Mouse (Mus musculus) liver, postnatal 0 days (tissue): ENCODE data around the gene Lats2. TPM values are rescaled to one million over a fixed set of nuclear protein-coding genes. Genes with fewer than 3 reads are reported as not detected.
A peak's percentile ranks its signal among the peaks of the same experiment; 100 is the strongest.

Source experiments
- ATAC-seq: fragments of 200-750 bp; cut with Nextera tagmentation; 2 replicates; pipeline ENCODE4 v1.8.0; 2017; ENCODE audit warnings: mild to moderate bottlenecking, moderate library complexity
- DNase-seq: peaks from one replicate; pipeline ENCODE4 v3.0.0-alpha.2; 2016
- H3K27ac ChIP-seq: fragments of 300-500 bp; sonication (generic); 2 replicates; pipeline ENCODE4 v1.5.1; 2014; ENCODE audit warnings: antibody characterized with exemption, moderate library complexity, mild to moderate bottlenecking, low read depth
- H3K27me3 ChIP-seq: fragments of 300-500 bp; sonication (generic); 2 replicates; pipeline ENCODE4 v1.6.1; 2014; ENCODE audit warnings: low read length, control low read depth, mixed read lengths; ENCODE audit not compliant: insufficient read depth
- H3K36me3 ChIP-seq: fragments of 300-500 bp; sonication (generic); replicated peaks from 2 replicates; pipeline ENCODE4 v1.6.1; 2014; ENCODE audit warnings: mild to moderate bottlenecking, control low read depth, low read length, moderate library complexity, mixed read lengths; ENCODE audit not compliant: insufficient read depth
- H3K4me1 ChIP-seq: fragments of 300-500 bp; sonication (generic); 2 replicates; pipeline ENCODE4 v1.6.1; 2014; ENCODE audit warnings: antibody characterized with exemption, mild to moderate bottlenecking, control low read depth; ENCODE audit not compliant: insufficient read depth
- H3K4me2 ChIP-seq: fragments of 300-500 bp; sonication (generic); 2 replicates; pipeline ENCODE4 v1.6.1; 2014; ENCODE audit warnings: low read depth, mild to moderate bottlenecking, low read length, moderate library complexity, mixed read lengths
- H3K4me3 ChIP-seq: fragments of 300-500 bp; sonication (generic); 2 replicates; pipeline ENCODE4 v1.5.1; 2014; ENCODE audit warnings: low read depth, low read length
- H3K9ac ChIP-seq: fragments of 300-500 bp; sonication (generic); replicated peaks from 2 replicates; pipeline ENCODE4 v1.6.1; 2014; ENCODE audit warnings: mild to moderate bottlenecking, moderate library complexity
- H3K9me3 ChIP-seq: fragments of 300-500 bp; sonication (generic); 2 replicates; pipeline ENCODE4 v1.6.1; 2016; ENCODE audit warnings: mild to moderate bottlenecking, control low read depth, low read length, mixed read lengths
- CTCF ChIP-seq: sonication (generic); IDR thresholded peaks from 2 replicates; pipeline ENCODE4 v1.5.1; 2016; ENCODE audit warnings: antibody characterized with exemption, low read depth
- EP300 ChIP-seq: IDR thresholded peaks from 2 replicates; pipeline ENCODE4 v1.6.1; 2016; ENCODE audit warnings: antibody characterized with exemption, low read depth, mild to moderate bottlenecking
- WGBS: fragments of 180-500 bp; shearing (Covaris S2); extraction: QIAGEN DNeasy Blood & Tissue Kit; methylation state at CpG from one replicate; pipeline ENCODE4 v1.1.7; 2014; ENCODE audit not compliant: insufficient replicate concordance; 5-methylcytosine and 5-hydroxymethylcytosine counted together
- polyA plus RNA-seq: library from polyadenylated mRNA; unstranded; fragments of >200 nt; fragmentation: Nextera tagmentation; extraction: Ambion mirVana; gene quantifications from 2 replicates; pipeline ENCODE4 v1.2.1, GENCODE M21; 2015

The Lats2 gene
- polyA plus RNA-seq, 1 experiment from 2014 or later: 4.9 TPM

DNA sequence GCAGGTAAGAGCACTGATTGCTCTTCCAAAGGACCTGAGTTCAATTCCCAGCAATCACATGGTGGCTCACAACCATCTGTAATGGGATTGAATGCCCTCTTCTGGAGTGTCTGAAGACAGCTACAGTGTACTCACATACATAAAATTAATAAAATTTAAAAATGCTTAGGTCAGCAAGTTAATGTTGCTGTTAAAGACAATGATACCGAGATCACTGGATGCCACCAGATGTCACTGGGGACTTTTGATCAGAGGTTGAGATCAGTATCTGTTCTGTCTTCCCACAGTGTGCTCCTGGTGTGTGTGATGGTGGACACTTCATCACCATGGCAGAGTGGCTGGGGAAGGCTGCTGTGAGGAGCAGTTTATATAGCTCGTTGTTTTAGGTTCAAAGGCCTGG lies 31.1 kb upstream of the Lats2 start:
- no peak for DNase-seq
- WGBS: 57% methylated on average over 2 of the region's 2 CpGs
- no peaks in the 10 kb centered on the region for H3K36me3 ChIP-seq
- ATAC-seq: no peak
- no peaks in the 10 kb centered on the region for H3K4me1 ChIP-seq
- H3K9me3 ChIP-seq: no peaks in the 10 kb centered on the region
- H3K27me3 ChIP-seq: no peaks in the 10 kb centered on the region
- H3K4me2 ChIP-seq: no peak overlapping the region
- no peak for TF ChIP-seq EP300
- TF ChIP-seq CTCF: no peak
- H3K9ac ChIP-seq: no peak overlapping the region
- no peak overlapping the region for H3K4me3 ChIP-seq
- no peak overlapping the region for H3K27ac ChIP-seq

DNA sequence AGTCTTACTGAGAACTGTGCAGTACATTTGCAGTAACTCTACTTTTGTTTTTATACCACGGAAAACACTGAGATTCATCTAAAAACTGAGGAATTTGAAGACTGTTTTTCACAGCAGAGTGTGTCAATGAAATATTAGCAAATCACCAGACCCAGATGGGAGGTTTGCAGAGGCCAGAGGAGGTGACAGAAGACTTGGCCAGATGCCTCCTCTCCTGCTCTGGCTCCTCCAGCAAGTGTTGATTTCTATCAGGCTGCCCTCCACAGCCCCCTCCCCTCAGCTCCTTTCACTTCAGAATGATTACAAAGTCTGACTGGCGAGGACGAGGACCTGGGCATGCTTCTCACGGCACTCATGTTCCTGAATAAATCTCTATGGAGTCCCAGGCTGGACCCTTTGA lies 29.2 kb upstream of the Lats2 start:
- no peak overlapping the region for H3K4me2 ChIP-seq
- H3K27me3 ChIP-seq: no peaks in the 10 kb centered on the region
- no peak for TF ChIP-seq EP300
- no peak overlapping the region for H3K4me3 ChIP-seq
- H3K9me3 ChIP-seq: no peaks in the 10 kb centered on the region
- H3K27ac ChIP-seq: no peak overlapping the region
- H3K36me3 ChIP-seq: no peaks in the 10 kb centered on the region
- no peak overlapping the region for H3K9ac ChIP-seq
- ATAC-seq (no peak), DNase-seq (no peak)
- H3K4me1 ChIP-seq: no peaks in the 10 kb centered on the region
- 70% methylated on average over 4 of the region's 4 CpGs for WGBS

DNA sequence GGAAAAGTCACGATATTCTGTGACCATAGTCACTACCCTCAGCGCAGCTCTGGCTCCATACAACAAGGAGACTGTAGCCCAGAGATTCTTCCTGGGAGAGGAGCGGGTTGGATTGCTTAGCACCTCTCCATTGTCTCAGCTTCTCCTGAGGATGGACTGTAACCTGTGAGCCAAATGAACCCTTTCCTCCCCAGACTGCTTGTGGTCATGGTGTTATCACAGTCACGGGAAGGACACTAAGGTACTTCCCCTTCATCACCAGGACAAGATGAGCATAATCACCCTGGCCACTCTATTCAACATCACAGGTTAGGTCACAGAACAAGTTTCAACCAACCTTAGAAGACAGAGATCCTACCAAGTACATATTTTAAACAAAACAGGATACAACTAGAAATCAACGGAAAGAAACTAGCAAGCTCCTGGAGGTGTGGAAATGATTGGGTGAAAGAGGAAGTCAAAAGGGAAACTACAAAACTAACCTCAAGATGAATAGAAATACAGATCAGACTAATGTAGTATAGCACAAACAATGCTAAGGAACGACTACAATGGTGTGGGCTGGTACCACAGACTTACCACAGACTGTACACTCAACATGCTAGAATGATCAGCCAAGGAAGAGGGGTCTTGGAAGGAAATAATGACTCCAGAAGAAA lies 14.1 kb upstream of the Lats2 start:
- Histone ChIP-seq H3K4me2 (0 out of 2 replicates have a peak overlapping the region, but pooled peaks have one; percentile 26), H3K9me3 (no peaks in the 10 kb centered on the region), H3K27me3 (no peaks in the 10 kb centered on the region), H3K36me3 (no peaks in the 10 kb centered on the region), H3K27ac (peak overlapping the region; percentile 44; the same call in 1 of the 2 replicates), H3K4me1 (no peaks in the 10 kb centered on the region), H3K4me3 (no peak overlapping the region), H3K9ac (no peak overlapping the region)
- ATAC-seq (no peak; the same call in 1 of the 2 replicates), DNase-seq (no peak)
- no peak for TF ChIP-seq CTCF
- no peak for TF ChIP-seq EP300
- 45% methylated on average over 6 of the region's 6 CpGs for WGBS

DNA sequence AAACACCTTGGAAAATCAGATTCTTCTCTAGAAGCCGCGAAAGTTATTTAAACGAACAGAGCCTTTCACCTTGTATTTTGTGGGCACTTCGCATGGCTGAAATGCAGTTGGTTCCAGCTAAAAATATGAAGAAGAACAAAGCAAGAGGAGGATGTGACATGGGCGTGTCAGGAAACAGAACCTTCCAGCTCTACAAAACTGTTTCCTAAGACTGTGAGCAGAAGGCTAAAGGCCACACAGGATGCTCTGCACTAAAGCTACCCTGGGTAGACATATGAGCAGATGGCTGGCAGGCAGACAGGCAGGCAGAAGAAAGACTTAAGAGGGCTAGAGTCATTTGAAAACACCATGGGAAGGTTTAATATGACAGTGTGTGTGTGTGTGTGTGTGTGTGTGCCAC lies 10.9 kb upstream of the Lats2 start:
- ATAC-seq (no peak), DNase-seq (no peak)
- no peak overlapping the region for H3K9ac ChIP-seq
- H3K27ac ChIP-seq: peak overlapping the region; percentile 45; the same call in 1 of the 2 replicates
- no peaks in the 10 kb centered on the region for H3K4me1 ChIP-seq
- H3K9me3 ChIP-seq: no peaks in the 10 kb centered on the region
- 65% methylated on average over 5 of the region's 5 CpGs for WGBS
- H3K4me3 ChIP-seq: no peak overlapping the region
- TF ChIP-seq CTCF: no peak
- TF ChIP-seq EP300: no peak
- no peaks in the 10 kb centered on the region for H3K36me3 ChIP-seq
- H3K27me3 ChIP-seq: no peaks in the 10 kb centered on the region
- H3K4me2 ChIP-seq: no peak overlapping the region

DNA sequence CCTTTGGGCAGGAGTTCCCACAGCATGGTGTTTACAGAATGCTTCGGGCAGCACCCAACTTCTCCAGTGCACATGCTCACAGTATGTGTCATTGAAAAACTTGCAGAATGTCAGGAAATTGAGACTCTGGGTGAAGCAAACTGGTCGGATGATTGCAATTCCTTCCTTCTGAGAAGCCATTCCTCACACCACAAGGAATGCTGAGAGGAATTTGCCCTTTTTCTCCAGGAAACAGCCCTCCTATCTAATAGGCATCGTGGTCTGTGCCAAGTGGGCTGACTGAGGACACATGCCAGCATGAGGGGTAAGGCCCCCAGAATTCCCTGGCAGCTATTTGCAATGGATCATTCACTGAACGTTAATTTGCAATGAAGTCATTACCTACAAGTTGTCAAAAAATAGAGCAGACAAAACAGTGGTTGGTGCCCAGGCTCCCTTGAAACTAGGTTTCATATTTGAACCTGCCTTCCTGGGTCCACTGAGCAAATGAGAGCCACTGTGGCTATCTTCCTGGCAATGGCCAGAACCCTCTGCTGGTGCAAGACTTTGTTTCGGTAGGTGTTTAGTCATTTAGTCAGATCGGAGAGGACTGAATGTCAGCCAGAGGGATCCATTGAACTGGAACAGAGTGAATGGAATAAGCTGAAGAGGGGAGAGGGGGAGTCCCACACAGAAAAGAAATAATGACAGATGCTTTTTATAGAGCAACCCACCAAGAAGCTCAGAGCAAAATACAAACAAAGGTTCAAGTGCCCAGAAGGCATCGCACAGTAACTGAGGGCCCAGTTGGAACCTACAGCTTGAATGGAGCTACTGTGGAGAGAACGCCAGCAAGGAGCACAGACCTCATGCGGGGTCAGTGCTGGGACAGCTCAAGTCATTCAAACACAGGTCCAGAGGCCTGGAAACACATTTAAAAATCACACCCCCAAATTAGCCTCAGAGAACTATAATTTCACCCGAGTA lies 2.5 kb upstream of the Lats2 start:
- WGBS: 76% methylated on average over 10 of the region's 10 CpGs
- peaks cover 19% of the 10 kb centered on the region for H3K4me1 ChIP-seq
- no peaks in the 10 kb centered on the region for H3K9me3 ChIP-seq
- no peak overlapping the region for H3K9ac ChIP-seq
- no peak for ATAC-seq
- no peaks in the 10 kb centered on the region for H3K27me3 ChIP-seq
- 0 out of 2 replicates have a peak overlapping the region, but pooled peaks have one; percentile 13 for H3K27ac ChIP-seq
- no peaks in the 10 kb centered on the region for H3K36me3 ChIP-seq
- DNase-seq: no peak
- TF ChIP-seq EP300 (no peak), CTCF (no peak)
- no peak overlapping the region for H3K4me2 ChIP-seq
- no peak overlapping the region for H3K4me3 ChIP-seq

DNA sequence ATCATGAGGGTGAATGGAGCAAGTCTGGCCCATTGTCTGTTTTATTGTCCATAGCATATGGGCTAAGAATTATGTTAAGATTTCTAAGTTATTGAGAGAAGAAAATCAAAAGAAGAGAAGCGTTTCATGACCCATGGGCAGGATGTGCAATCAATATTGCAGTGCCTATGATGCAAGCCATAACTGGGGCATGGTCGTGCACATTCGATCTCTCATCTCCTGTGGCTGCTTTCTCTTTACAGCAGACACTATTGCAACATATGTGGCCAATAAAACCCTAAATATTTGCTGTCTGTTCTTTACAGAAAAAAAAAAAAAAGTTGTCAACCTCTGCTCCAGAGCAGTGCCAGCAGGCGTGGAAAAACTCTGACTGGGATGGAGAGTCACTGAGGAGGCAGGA lies 2.1 kb downstream of the Lats2 start:
- Histone ChIP-seq H3K4me2 (peak overlapping the region; percentile 5; the same call in 1 of the 2 replicates), H3K9ac (no peak overlapping the region), H3K4me1 (peaks cover 43% of the 10 kb centered on the region), H3K4me3 (no peak overlapping the region), H3K9me3 (no peaks in the 10 kb centered on the region), H3K27ac (peak overlapping the region; percentile 73), H3K27me3 (no peaks in the 10 kb centered on the region), H3K36me3 (no peaks in the 10 kb centered on the region)
- ATAC-seq (peak; percentile 83), DNase-seq (peak; percentile 49)
- 56% methylated on average over 4 of the region's 4 CpGs for WGBS
- TF ChIP-seq CTCF (no peak), EP300 (no peak)
